Mouse (Mus musculus): Measurements from ENCODE around the gene Gm3194.
"Not testable (repeated sequence)": the region's sequence is repeated elsewhere in the genome, so short reads cannot be mapped to it uniquely, and the experiment has no call there.

Gene Gm3194

GRCm38 (mm10) chr14:5455367-5455766, at the start of gene Gm3194:
TSS of gene Gm3194 (minus strand) at chr14:5455467.
- DNase-seq (ENCODE audit: low spot score): not testable (repeated sequence)

DNA sequence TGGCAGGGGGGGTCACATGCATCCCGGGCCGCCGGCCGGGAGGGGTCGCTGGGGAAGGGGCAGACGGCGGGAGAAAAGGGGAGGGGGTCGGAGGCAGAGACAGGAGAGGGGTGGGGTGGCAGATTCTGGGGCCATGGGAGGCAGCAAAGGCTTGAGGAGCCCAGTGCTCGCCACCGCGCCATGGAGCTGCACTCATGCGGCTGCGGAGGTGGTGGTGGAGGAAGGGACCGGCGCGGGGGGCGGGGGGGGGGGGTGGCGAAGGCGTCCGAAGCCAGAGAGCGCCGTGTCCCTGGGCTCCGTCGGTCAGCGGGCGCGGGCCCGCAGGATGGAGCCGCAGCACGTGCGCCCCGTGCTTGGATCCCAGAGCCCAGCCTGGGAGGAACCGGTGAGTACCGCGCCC, 46.1 kb upstream of the Gm3194 start, which contains the start of gene Gm3488:
TSS of gene Gm3488 (plus strand) at position 301 of the 400 bp plus-strand sequence.
- not testable (repeated sequence) for DNase-seq (ENCODE audit: low spot score)

GRCm38 (mm10) chr14:5483907-5484306, 28.6 kb upstream of the Gm3194 start, which contains the start of gene Gm3187:
TSS of gene Gm3187 (plus strand) at chr14:5484207.
- DNase-seq (ENCODE audit: low spot score): not testable (repeated sequence)

DNA sequence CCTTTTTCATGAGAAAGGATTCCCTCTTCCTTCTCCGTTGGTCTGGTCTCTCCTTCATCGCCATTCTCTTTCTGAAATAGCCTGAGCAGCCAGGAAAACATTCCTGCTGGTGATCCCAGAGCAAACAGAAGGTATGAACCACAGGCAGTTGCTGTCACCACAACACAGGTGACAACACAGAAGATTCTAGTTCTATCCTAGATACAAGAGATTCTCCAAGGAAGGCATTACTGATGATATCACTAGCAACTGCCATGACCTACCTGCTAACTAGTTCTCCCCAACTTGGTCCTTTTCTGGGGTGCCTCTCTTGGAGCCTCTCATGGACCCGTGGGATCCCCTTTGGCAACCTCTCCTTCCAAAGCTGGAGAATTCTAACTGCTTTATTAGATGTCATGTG, 22.5 kb upstream of the Gm3194 start, which contains the start of gene Gm8246:
TSS of gene Gm8246 (minus strand) at position 101 of the 400 bp plus-strand sequence.
- DNase-seq (ENCODE audit: low spot score): not testable (repeated sequence)

DNA sequence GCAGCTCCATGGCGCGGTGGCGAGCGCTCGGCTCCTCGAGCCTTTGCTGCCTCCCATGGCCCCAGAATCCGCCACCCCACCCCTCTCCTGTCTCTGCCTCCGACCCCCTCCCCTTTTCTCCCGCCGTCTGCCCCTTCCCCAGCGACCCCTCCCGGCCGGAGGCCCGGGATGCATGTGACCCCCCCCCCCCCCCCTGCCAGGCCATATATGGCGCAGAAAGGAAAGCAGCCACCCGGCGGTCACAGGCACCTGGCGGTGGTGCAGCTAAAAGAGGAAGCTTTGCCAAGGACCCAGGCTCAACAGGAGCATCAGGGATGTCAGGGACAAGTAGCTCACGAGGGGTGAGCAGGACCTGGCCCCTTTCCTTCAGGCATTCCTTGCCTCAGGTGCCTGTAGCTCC, 5.2 kb upstream of the Gm3194 start:
- DNase-seq (ENCODE audit: low spot score): not testable (repeated sequence)

- DNase-seq (ENCODE audit: low spot score): not testable (repeated sequence)
Observed at GRCm38 (mm10) chr14:5388949-5389348, 66.3 kb downstream of the Gm3194 start, which contains the start of gene Gm3500. TSS of gene Gm3500 (minus strand) at chr14:5389049.
